Mouse (Mus musculus): ENCODE data around the gene Tle4. TPM values are rescaled to one million over a fixed set of nuclear protein-coding genes. Genes with fewer than 3 reads are reported as not detected.

Tle4 gene
- polyA plus RNA-seq, 1 experiment from 2014 or later = 9.7 TPM

- Histone ChIP-seq H3K4me2 (no peak overlapping the region; the same call in 1 of the 2 replicates), H3K4me3 (no peak overlapping the region), H3K4me1 (peaks cover 35% of the 10 kb centered on the region), H3K9me3 (replicated peaks) (no peaks in the 10 kb centered on the region), H3K27me3 (replicated peaks) (no peaks in the 10 kb centered on the region), H3K27ac (no peak overlapping the region), H3K36me3 (peaks cover 28% of the 10 kb centered on the region), H3K9ac (no peak overlapping the region)
- no peak for ATAC-seq
- WGBS (ENCODE audit: insufficient replicate concordance) = 38% methylated on average over 3 of the region's 3 CpGs
Observed at GRCm38 (mm10) chr19:14586171-14586570, 11.7 kb downstream of the Tle4 start.

GRCm38 (mm10) chr19:14585731-14586130 is 12.1 kb downstream of the Tle4 start:
- Histone ChIP-seq H3K9me3 (replicated peaks) (no peaks in the 10 kb centered on the region), H3K4me2 (no peak overlapping the region; the same call in 1 of the 2 replicates), H3K27me3 (replicated peaks) (no peaks in the 10 kb centered on the region), H3K27ac (no peak overlapping the region), H3K4me3 (no peak overlapping the region), H3K4me1 (peaks cover 35% of the 10 kb centered on the region), H3K9ac (no peak overlapping the region), H3K36me3 (peaks cover 30% of the 10 kb centered on the region)
- 52% methylated on average over 4 of the region's 4 CpGs for WGBS (ENCODE audit: insufficient replicate concordance)
- ATAC-seq = no peak

- no peaks in the 10 kb centered on the region for H3K9me3 ChIP-seq (replicated peaks)
- H3K36me3 ChIP-seq = peaks cover 25% of the 10 kb centered on the region
- no peak overlapping the region for H3K9ac ChIP-seq
- 80% methylated on average over 3 of the region's 3 CpGs for WGBS (ENCODE audit: insufficient replicate concordance)
- H3K4me1 ChIP-seq = peaks cover 32% of the 10 kb centered on the region
- H3K4me2 ChIP-seq = no peak overlapping the region
- no peak overlapping the region for H3K4me3 ChIP-seq
- no peaks in the 10 kb centered on the region for H3K27me3 ChIP-seq (replicated peaks)
- no peak for ATAC-seq
- no peak overlapping the region for H3K27ac ChIP-seq
Observed at GRCm38 (mm10) chr19:14585235-14585634, 12.6 kb downstream of the Tle4 start.

- H3K36me3 ChIP-seq = peaks cover 9% of the 10 kb centered on the region; the same call in 1 of the 2 replicates
- 0 out of 2 replicates have a peak overlapping the region, but pooled peaks have one; percentile 5 for H3K27ac ChIP-seq
- H3K4me3 ChIP-seq = no peak overlapping the region
- no peak overlapping the region for H3K9ac ChIP-seq
- H3K27me3 ChIP-seq (replicated peaks) = no peaks in the 10 kb centered on the region
- H3K4me1 ChIP-seq = peaks cover 41% of the 10 kb centered on the region
- ATAC-seq = no peak
- H3K9me3 ChIP-seq (replicated peaks) = no peaks in the 10 kb centered on the region
- H3K4me2 ChIP-seq = no peak overlapping the region
- 62% methylated on average over 5 of the region's 5 CpGs for whole genome bisulfite sequencing (ENCODE audit: insufficient replicate concordance)
Observed at GRCm38 (mm10) chr19:14578698-14579097, 19.2 kb downstream of the Tle4 start.

- peak; percentile 87 for ATAC-seq
- no peak overlapping the region for H3K27ac ChIP-seq
- H3K4me1 ChIP-seq = peaks cover 41% of the 10 kb centered on the region
Observed at GRCm38 (mm10) chr19:14578016-14578415, 19.8 kb downstream of the Tle4 start.

GRCm38 (mm10) chr19:14576311-14576710 is 21.5 kb downstream of the Tle4 start:
- Histone ChIP-seq H3K9ac (no peak overlapping the region), H3K27ac (no peak overlapping the region), H3K9me3 (replicated peaks) (no peaks in the 10 kb centered on the region), H3K27me3 (replicated peaks) (no peaks in the 10 kb centered on the region), H3K36me3 (peaks cover 6% of the 10 kb centered on the region; the same call in 1 of the 2 replicates), H3K4me2 (no peak overlapping the region), H3K4me1 (peaks cover 41% of the 10 kb centered on the region), H3K4me3 (no peak overlapping the region)
- peak; percentile 64; the same call in 1 of the 2 replicates for ATAC-seq

More at GRCm38 (mm10) chr19:14578016-14578415, 19.8 kb downstream of the Tle4 start:
- Histone ChIP-seq H3K9ac (no peak overlapping the region), H3K36me3 (peaks cover 9% of the 10 kb centered on the region; the same call in 1 of the 2 replicates), H3K4me2 (0 out of 2 replicates have a peak overlapping the region, but pooled peaks have one; percentile 8), H3K4me3 (no peak overlapping the region), H3K9me3 (replicated peaks) (no peaks in the 10 kb centered on the region), H3K27me3 (replicated peaks) (no peaks in the 10 kb centered on the region)
- WGBS (ENCODE audit: insufficient replicate concordance) = 48% methylated on average over 4 of the region's 4 CpGs

- 0 out of 2 replicates have a peak, but pooled peaks have one; percentile 35 for ATAC-seq
- Histone ChIP-seq H3K27ac (no peak overlapping the region), H3K9me3 (replicated peaks) (no peaks in the 10 kb centered on the region), H3K27me3 (replicated peaks) (no peaks in the 10 kb centered on the region), H3K4me3 (no peak overlapping the region), H3K9ac (no peak overlapping the region), H3K4me2 (no peak overlapping the region), H3K36me3 (no peaks in the 10 kb centered on the region), H3K4me1 (no peaks in the 10 kb centered on the region)
Observed at GRCm38 (mm10) chr19:14568879-14569278, 29.0 kb downstream of the Tle4 start.

GRCm38 (mm10) chr19:14567081-14567480 is 30.8 kb downstream of the Tle4 start:
- Histone ChIP-seq H3K36me3 (no peaks in the 10 kb centered on the region), H3K4me3 (no peak overlapping the region), H3K4me1 (no peaks in the 10 kb centered on the region), H3K27ac (no peak overlapping the region), H3K27me3 (replicated peaks) (no peaks in the 10 kb centered on the region), H3K4me2 (no peak overlapping the region), H3K9me3 (replicated peaks) (no peaks in the 10 kb centered on the region), H3K9ac (no peak overlapping the region)
- 75% methylated on average over 3 of the region's 3 CpGs for WGBS (ENCODE audit: insufficient replicate concordance)
- no peak for ATAC-seq

GRCm38 (mm10) chr19:14566564-14567021 is 31.3 kb downstream of the Tle4 start:
- 80% methylated on average over 5 of the region's 5 CpGs for WGBS (ENCODE audit: insufficient replicate concordance)
- H3K27me3 ChIP-seq (replicated peaks) = no peaks in the 10 kb centered on the region
- H3K36me3 ChIP-seq = no peaks in the 10 kb centered on the region
- no peak overlapping the region for H3K4me2 ChIP-seq
- H3K9ac ChIP-seq = no peak overlapping the region
- no peak for ATAC-seq
- H3K27ac ChIP-seq = no peak overlapping the region
- no peak overlapping the region for H3K4me3 ChIP-seq
- no peaks in the 10 kb centered on the region for H3K9me3 ChIP-seq (replicated peaks)
- H3K4me1 ChIP-seq = no peaks in the 10 kb centered on the region

GRCm38 (mm10) chr19:14565424-14566069 is 32.3 kb downstream of the Tle4 start:
- Histone ChIP-seq H3K36me3 (no peaks in the 10 kb centered on the region), H3K9me3 (replicated peaks) (no peaks in the 10 kb centered on the region), H3K4me2 (no peak overlapping the region), H3K27me3 (replicated peaks) (no peaks in the 10 kb centered on the region), H3K27ac (no peak overlapping the region), H3K4me1 (no peaks in the 10 kb centered on the region), H3K9ac (no peak overlapping the region), H3K4me3 (no peak overlapping the region)
- 75% methylated on average over 4 of the region's 4 CpGs for WGBS (ENCODE audit: insufficient replicate concordance)
- no peak for ATAC-seq

- Histone ChIP-seq H3K36me3 (no peaks in the 10 kb centered on the region), H3K9ac (no peak overlapping the region), H3K4me1 (no peaks in the 10 kb centered on the region), H3K4me2 (no peak overlapping the region), H3K9me3 (replicated peaks) (no peaks in the 10 kb centered on the region), H3K4me3 (no peak overlapping the region), H3K27me3 (replicated peaks) (no peaks in the 10 kb centered on the region), H3K27ac (no peak overlapping the region)
- no peak for ATAC-seq
- 73% methylated on average over 4 of the region's 4 CpGs for WGBS (ENCODE audit: insufficient replicate concordance)
Observed at GRCm38 (mm10) chr19:14563273-14563959, 34.4 kb downstream of the Tle4 start.

GRCm38 (mm10) chr19:14547871-14548270 is 50.0 kb downstream of the Tle4 start:
- no peak for ATAC-seq
- Histone ChIP-seq H3K9ac (no peak overlapping the region), H3K36me3 (no peaks in the 10 kb centered on the region), H3K27ac (no peak overlapping the region), H3K27me3 (replicated peaks) (no peaks in the 10 kb centered on the region), H3K9me3 (replicated peaks) (no peaks in the 10 kb centered on the region), H3K4me3 (no peak overlapping the region), H3K4me2 (no peak overlapping the region), H3K4me1 (0 out of 2 replicates have a peak, but pooled peaks cover 5% of the 10 kb centered on the region)
- 82% methylated on average over 3 of the region's 3 CpGs for WGBS (ENCODE audit: insufficient replicate concordance)

Measured in liver, embryonic 12.5 days (tissue).